Mouse (Mus musculus) CD8-positive naive resting alpha-beta T cell, adult 2 months (primary cell): Measurements from ENCODE around the gene Ptchd1.

Experiments used
- DNase-seq, 2 experiments: peaks; one replicate each; pipeline ENCODE4 v3.0.0; 2022; ENCODE audit warnings: low read depth in 2 of 2, low spot score in 2 of 2

Gene Ptchd1

DNA sequence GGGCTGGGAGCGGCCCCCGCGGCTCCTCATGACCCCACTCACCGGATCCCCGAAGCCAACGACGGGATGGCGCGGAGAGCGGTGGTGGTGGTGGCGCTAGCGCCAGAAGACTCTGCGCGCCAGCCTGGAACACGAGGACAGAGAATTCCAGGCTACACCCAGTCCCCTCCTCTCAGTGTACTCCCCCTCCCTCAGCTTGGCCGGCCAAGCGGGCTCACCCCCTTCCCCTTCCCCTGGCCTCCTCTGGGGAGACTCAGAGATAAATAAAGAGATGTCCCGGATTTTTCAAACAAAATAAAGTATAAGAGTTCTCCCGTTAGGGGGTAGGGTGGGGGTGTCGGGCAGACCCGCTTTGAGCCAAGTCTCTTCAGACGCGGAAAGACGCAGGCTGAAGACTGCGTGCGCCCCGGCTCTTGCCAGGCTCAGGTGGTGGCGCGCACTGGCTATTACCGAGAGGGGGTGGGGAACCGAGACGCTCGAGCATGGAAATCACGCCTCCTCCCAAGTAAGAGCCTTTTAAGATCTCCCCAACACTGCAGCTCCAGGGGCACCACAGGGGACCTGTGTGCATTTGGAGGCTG, at the start of gene Ptchd1:
TSS of gene Ptchd1 (minus strand) at position 114 of the 581 bp plus-strand sequence.
- no peak for DNase-seq

DNA sequence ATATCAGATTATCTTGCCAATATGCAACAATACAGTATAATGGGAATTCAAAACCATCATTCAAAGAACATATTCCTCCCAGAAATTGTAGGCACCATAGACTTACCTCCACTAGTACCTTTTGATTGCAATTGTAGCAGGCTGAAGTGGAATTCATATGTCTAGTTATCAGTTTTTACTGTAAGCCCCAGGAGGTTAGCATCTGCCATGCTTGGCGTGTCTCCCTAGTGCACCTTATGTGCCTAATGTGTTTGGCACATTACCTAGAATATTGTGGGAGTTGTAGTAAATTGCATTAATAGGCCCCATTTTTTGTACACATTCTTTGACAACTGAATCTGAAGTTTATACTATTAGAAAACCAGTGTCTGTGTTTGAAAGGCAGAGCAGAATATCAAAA, 34.4 kb upstream of the Ptchd1 start:
- DNase-seq = no peak

DNA sequence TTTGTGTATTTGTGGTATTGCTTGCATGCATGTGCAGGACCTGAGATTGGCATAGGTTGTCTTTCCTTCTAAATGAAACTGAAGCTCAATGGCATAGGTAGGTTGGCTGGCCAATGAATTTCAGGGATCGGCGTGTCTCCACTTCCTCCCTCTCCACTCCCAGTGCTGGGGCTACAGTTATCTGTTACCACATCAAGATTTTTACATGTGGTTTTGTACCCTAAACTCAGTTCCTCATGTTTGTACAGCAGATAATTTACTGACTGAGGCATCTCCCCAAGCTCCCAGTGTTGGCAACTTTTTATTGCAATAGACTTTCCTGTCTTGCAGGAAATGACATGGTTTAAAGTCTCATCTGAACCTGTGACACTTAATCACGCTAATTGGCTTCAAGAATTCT, 22.4 kb upstream of the Ptchd1 start:
- no peak for DNase-seq

DNA sequence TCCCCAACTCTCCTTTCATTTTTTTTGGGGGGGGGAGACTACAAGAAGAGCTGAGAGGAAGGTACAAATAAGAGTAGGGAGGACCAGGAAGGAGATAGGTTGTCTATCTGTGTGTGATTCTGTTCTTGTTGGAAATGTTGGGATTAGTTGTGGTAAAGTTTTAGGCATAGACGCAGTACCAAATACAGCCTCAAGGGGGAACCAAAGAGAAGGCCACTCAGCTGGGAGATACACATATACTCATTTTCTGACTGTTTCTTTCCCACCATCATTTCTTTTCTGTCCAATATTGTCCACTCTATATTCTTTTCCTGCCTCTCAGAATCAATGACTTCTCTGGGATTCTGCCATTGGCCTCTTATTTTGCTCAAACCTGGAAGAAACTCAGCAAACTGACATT, 20.4 kb upstream of the Ptchd1 start:
- no peak for DNase-seq

DNA sequence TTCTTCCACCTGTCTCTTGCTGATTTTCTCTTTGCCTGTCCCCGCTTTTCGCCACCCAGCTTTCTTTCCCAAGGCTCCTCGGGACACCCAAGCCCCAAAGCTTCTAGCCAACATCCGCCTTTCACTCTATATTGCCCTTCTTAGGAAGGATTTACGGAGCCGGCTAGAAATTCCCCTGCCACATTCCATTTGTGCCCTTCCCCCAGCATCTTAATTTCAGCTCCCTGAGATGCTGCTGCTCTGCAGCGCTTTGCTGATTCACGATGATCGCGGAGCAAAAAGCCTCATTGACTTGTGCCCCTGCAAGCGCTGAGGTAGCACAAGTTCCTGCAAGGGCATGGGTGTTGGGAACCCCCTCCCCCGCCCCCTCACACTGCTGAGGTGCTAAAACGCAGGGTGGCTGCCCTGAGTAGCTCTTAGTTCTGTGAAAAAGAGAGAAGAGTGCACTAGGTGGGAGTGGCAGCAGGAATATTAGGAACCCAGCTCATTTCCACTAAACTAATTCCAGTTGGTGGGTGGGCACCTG, 2.1 kb upstream of the Ptchd1 start:
- no peak for DNase-seq

DNA sequence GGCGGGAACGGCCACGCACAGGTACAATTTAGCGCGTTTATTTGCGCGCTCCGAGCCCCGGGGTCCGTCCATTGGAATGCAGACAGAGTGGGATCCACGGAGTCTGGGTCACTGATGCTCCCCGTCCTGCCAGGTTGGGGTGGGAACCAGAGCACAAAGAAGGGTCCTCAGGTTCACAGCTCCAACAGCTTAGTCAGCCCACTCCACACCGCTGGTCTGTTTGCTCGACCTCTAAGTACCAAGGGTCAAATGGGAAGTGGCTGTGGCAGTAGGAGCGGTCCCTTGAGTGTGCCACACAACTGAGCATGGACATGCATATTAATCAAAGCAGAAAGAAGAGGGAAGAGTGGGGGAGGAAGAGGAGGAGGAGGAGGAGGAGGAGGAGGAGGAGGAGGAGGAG, 1.3 kb upstream of the Ptchd1 start:
- DNase-seq = no peak

DNA sequence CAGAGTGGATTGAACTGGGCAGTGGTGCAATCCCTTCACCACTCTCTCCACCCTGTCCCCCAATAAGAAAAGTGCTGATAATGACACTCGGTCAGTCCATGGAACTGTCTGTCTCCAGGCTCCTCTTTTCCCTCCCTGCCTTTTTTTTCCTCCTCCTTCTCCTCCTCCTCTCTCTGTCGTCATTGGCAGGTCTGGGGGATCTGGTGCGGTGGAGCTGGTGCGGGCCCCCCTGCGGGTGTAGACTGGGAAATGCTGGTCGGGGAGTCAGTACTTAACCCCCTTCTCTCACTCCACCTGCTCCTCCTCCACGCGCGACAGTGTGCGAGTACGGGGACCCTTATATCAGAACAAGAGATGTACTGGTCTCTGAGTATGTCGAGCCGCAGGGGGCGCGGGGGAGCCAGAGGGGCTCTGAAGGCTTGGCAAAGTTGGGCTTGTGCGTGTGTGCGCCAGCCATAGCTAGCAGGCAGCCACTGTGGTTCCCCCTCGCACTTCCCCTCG, 777 bp upstream of the Ptchd1 start, which contains the start of gene Gm15155:
TSS of gene Gm15155 (plus strand) at position 401 of the 501 bp plus-strand sequence.
- no peak for DNase-seq

DNA sequence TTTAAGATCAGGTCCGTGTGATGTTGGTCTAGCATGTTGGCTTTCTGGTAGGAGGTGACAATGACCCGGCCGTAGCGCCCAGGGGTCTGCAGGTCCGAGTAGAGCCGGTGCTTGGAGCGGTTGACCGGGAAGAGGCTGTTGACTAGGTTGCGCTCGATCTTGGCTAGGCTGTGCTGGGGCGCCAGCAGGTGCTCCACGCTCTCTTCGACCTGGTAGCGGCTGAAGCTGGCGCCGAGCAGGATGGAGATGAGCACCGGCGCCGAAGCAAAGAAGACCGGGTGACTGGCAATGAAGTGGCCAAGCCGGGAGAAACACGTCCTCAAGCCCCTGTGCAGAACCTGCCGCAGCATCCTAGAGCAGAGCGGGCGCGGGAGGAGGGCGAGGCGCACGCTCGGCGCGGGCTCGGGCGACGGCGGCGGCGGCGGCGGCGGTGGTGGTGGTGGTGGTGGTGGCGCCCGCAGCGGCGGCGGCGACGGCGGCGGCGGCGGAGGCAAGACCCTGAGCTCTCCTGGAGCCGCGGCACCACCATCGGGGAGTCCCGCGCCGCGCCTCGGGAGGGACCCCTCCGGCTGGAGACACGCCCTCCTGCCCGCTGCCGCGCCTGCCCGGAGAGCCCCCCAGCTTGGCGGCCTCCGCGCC, 534 bp downstream of the Ptchd1 start:
- DNase-seq = no peak

DNA sequence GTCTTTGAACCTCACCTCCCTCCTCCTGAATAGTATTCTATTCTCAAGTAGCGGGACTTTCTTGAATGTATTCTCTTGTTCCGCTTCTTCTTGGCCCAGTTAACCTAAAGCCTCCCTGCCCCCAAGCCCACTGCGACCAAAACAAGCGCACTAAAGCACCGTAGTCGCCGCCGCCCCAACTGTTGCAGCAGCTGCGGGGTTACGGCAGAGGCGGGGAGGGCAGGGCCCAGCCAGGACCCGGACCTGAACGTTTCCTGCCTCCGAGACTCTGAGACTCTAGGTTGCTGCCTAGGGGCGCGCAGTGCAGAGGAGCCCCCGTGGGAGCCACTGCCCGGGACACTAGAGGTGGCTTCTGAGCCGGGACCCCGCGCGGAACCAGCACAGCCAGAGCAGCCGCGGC, 1.1 kb downstream of the Ptchd1 start:
- DNase-seq = no peak

DNA sequence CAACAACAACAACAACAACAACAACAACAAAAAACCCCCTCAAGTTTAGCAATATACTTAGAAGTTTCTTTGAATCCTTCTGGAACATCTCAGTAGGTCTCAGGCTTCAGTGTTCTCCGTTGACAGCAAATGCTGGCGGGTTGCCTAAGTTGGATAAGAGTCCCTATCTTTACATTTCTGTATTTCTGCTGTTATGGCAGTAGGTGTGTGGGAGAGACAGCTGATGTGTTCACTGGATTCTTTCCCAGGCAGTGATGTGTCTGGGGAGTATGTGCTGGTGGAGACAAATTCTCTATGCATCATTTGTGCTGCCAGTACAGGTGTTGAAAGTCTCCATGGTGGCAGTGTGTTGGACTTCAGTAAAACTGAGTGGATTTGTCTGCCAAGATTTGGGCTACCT, 22.4 kb downstream of the Ptchd1 start:
- DNase-seq = no peak

DNA sequence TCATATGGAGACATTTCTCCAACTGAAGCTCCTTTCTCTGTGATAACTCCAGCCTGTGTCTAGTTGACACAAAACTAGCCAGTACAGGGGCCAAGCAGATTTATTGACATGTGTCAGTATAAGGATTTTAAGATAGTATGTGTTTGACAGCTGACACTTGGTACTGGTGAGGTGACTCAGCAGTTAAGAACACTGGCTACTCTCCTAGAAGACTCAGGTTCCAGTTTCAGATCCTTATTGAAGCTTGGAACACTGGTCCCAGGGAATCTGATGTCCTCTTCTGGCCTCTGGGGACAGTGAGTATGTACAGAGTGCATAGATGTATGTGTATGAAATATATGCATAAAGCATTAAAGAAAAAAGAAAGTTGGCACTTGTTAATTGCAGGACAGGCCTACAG, 27.2 kb downstream of the Ptchd1 start:
- no peak for DNase-seq

DNA sequence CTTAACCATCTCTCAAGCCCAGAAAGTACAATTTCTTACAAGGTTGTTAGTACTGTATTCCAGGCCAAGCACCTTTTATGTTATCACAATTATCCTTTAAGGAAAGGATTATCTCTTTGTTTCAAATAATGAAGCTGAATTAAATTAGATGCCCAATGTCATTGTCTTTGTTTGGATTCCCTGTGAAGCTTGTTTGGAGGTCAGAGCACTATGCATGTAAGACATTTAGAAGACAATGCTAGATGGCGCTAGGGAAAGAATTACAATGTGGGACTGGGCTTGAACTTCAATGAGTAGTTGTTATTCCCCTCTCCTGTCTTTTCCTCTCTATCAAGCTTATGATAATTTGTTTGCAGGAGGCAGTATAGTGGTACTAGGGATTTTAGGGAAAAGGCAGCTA, 28.9 kb downstream of the Ptchd1 start:
- DNase-seq = no peak

DNA sequence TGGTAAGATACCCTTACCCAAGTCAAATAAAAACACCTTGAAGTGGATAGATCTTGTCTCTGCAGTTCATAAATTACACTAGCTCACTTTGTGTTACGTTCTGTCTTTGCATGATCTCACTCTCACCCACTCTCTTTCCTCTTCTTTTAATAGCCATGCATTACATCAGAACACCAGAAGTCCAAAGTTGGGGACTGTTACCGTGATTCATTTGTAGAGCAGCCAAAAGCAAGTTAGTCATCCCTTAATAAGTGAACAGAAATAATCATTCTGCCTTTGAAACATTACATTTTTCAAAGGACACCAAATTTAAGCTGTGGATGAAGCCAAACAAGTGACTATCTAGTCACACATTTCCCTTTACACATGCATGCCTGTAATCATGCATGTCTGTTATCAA, 31.1 kb downstream of the Ptchd1 start:
- no peak for DNase-seq

DNA sequence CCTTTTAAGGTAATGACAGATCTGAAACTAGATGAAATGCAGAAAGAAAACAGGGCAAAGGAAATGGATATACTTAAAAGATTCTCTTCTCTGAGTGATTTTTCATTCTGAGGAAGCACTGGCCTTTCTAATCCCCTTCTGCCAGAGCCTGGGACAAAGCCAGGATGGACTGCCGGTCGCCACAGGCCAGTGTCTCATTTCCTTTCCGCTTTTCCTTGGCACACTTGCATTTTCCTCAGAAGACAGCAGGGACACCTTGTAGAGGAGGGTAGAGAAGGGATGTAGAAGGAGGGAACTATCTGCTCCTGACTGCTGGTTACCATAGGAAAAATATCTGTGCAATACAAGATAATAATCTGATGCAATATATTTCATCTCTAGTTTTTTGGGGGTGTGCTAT, 32.1 kb downstream of the Ptchd1 start:
- DNase-seq = no peak

DNA sequence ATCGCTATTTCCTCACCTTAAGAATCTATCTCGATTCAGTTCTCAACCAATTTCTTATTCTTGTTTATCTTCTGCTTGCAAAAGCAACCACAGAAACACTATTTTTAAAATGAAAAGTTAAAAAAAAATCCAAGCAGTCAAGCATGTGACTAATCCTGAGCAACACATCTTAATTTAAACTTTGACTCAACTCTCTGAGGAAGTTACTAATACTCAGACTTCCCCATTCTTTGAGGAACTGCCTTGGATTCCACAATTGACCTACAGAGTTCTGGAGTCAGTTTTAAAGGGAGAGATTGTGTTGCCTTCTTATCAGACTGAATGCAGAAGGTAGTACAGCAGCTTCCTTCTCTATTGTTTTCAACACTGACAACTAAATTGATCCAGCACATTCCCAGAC, 39.0 kb downstream of the Ptchd1 start:
- DNase-seq = no peak

DNA sequence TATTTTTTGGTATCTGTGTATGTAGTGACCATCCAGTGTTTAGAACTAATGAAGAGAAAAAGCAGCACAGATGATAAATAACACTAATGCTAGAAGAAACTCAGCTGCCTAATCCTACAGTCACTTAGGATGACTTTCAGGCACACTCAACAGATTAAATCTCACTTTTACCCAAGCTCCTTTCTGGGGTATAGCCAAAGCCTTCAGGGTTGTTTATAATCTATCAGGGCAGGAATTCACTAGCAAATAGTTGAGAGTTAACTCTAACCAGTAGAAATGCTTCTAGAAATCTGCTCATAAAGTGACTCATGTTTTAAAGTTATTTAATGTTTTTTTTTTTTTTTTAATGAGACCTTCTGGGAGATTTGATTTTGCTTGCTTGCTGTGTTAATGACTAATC, 43.8 kb downstream of the Ptchd1 start:
- DNase-seq = no peak

DNA sequence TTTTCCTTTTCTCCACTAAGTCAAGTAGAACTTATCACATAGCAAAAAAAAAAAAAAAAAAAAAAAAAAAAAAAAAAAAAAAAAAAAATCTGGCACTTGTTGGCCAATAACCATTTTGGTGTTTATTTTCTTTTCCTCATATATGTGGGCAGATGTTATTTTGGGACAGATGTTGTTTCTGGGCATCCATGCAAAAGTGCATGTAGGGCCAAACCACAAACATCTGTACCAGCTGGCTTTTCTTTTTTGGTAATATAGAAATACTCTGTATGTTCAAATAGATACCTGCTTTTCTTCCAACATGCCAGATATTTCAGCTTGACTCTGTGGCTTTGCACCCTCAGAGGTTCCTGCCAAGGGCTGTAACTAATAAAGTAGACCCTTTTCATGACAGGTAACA, 51.2 kb downstream of the Ptchd1 start:
- DNase-seq = no peak

DNA sequence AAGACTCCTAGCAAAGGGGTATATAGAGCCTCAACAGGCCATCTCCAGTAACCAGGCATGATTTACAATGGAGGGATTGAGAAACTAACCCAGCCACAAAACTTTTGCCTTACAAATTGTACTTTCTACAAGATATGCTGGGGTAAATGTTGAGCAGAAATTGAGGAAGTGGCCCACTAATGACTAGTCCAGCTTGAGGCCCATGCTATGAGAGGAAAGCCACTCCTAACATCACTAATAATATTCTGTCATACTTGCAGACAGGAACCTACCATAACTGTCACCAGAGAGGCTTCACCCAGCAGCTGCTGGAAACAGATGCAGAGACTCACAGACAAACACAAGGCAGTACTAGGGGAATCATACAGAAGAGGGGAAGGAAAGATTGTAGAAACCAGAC, 79.8 kb downstream of the Ptchd1 start:
- DNase-seq = no peak
